Mouse (Mus musculus) ES-Bruce4 (cell line): ENCODE measurements at regions not wholly inside any gene's neighbourhood (a gene's known extent, or its start where the extent isn't known, plus 50 kb on each side); places are given as distances from the start of the nearest gene placed in this dataset.

Experiments used
- H3K27ac ChIP-seq: 2 replicates; pipeline ENCODE4 v1.5.1; 2012; ENCODE audit warnings: low read length, inconsistent platforms; ENCODE audit not compliant: insufficient read depth
- H3K27me3 ChIP-seq: 2 replicates; pipeline ENCODE4 v1.6.1; 2012; ENCODE audit warnings: mild to moderate bottlenecking, low read length, inconsistent platforms; ENCODE audit not compliant: control insufficient read depth, poor library complexity, insufficient read depth, severe bottlenecking
- H3K36me3 ChIP-seq: 2 replicates; pipeline ENCODE4 v1.6.1; 2012; ENCODE audit warnings: inconsistent platforms, mild to moderate bottlenecking, low read length, moderate library complexity; ENCODE audit not compliant: control insufficient read depth, poor library complexity, insufficient read depth, severe bottlenecking
- H3K4me1 ChIP-seq: one replicate; pipeline ENCODE4 v1.8.1; 2011; ENCODE audit warnings: low read length; ENCODE audit not compliant: control insufficient read depth, insufficient read depth
- H3K4me3 ChIP-seq: 2 replicates; pipeline ENCODE4 v1.5.1; 2011; ENCODE audit warnings: low read depth, mild to moderate bottlenecking, low read length
- H3K9ac ChIP-seq: 2 replicates; pipeline ENCODE4 v1.6.1; 2012; ENCODE audit warnings: low read depth, mild to moderate bottlenecking, inconsistent platforms; ENCODE audit not compliant: poor library complexity, severe bottlenecking
- H3K9me3 ChIP-seq: replicated peaks from 2 replicates; pipeline ENCODE4 v1.6.1; 2012; ENCODE audit warnings: mild to moderate bottlenecking, low read length, inconsistent platforms; ENCODE audit not compliant: control insufficient read depth, poor library complexity, insufficient read depth, severe bottlenecking
- CTCF ChIP-seq: IDR thresholded peaks from one replicate; pipeline ENCODE4 v1.8.1; 2011; ENCODE audit warnings: low read depth, low read length
- EP300 ChIP-seq: IDR thresholded peaks from 2 replicates; pipeline ENCODE4 v1.6.1; 2011; ENCODE audit warnings: low read depth, low read length; ENCODE audit not compliant: insufficient read depth
- POLR2A ChIP-seq: IDR thresholded peaks from one replicate; pipeline ENCODE4 v1.8.1; 2011; ENCODE audit warnings: low read length; ENCODE audit not compliant: insufficient read depth

DNA sequence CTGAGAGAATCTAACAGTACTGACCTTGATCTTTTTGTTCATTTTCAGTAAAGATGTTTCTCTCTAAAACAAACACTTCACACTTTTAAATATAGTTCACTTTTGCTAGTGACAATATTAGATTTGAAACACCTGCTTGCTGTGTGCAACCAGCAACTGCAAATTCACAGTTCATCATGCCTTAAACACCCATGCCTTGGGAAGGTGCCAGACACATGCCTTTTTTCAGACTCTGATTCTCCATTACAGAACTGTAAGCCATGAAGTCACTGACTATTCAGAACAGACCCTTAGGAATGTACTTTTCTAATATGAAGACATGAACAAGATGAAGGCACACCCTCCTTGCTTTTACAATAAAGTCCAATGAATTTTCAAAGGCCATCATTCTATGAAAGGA, 462.1 kb upstream of the Robo2 start:
- Histone ChIP-seq H3K36me3 (no peaks in the 10 kb centered on the region), H3K9ac (no peak overlapping the region), H3K4me3 (no peak overlapping the region), H3K27ac (no peak overlapping the region), H3K27me3 (no peaks in the 10 kb centered on the region), H3K4me1 (no peaks in the 10 kb centered on the region), H3K9me3 (no peaks in the 10 kb centered on the region)
- TF ChIP-seq EP300: no peak
- no peak for TF ChIP-seq POLR2A
- no peak for TF ChIP-seq CTCF

DNA sequence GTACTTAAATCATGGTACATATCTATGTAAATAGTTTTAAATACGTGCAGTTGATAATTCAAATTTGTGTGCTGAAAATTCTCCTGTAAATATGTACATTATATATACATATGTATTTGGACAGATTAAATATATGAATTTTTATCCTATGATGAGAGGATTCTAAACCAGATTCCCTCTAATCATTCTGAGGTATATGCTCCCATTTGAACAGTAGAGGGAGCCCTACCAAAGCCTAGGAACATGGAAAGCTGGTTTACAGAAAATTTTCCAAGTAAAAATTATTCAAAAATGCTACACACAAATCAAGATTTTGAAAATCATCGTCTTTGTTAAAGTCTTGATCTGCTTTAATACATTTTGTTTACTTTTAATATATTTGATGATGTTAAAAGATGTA, 446.1 kb upstream of the Robo2 start:
- Histone ChIP-seq H3K4me3 (no peak overlapping the region), H3K9me3 (no peaks in the 10 kb centered on the region), H3K9ac (no peak overlapping the region), H3K36me3 (no peaks in the 10 kb centered on the region), H3K27ac (no peak overlapping the region), H3K27me3 (no peaks in the 10 kb centered on the region), H3K4me1 (no peaks in the 10 kb centered on the region)
- peak; percentile 11 for TF ChIP-seq CTCF
- no peak for TF ChIP-seq POLR2A
- no peak for TF ChIP-seq EP300

DNA sequence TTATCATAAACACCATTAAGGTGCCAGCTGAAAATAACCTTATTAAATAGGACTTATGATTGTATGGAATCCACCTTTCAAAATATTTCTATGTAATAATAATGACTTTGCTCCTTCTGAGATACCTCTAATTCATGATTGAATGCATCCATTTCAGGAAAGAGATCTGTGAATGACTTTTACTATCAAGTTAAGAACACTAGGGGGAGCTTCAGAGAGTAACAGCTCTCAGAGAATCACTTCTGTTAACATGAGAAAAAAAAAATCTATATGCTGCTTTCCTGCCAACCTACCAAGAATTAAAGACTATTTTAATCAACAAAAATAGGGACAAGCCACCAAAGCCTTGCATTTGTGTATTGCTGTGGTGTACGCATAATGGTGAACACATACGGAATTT, 428.4 kb upstream of the Robo2 start:
- H3K36me3 ChIP-seq: no peaks in the 10 kb centered on the region
- no peak overlapping the region for H3K27ac ChIP-seq
- H3K27me3 ChIP-seq: no peaks in the 10 kb centered on the region
- no peak overlapping the region for H3K9ac ChIP-seq
- no peaks in the 10 kb centered on the region for H3K9me3 ChIP-seq
- no peaks in the 10 kb centered on the region for H3K4me1 ChIP-seq
- H3K4me3 ChIP-seq: no peak overlapping the region
- TF ChIP-seq EP300 (no peak), CTCF (no peak), POLR2A (no peak)

DNA sequence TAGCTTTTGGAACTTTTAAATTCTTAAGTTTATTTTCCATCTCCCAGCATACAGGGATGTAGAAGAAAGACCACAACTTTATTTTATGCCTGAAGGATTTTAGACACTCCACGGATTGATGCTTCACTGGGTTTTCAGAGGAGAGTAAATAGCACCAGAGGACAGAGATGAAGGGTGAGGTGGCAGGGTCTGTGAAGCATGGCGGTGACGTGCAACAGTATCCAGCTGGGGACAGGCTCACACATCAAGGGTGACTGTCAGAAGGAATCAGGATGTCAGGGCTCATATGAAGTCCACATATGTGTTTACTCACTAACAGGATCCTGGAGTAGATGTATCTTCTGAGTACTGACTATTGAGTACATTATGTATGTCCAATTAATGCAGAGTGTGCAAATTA, 402.8 kb upstream of the Robo2 start:
- Histone ChIP-seq H3K9me3 (no peaks in the 10 kb centered on the region), H3K4me3 (no peak overlapping the region), H3K4me1 (no peaks in the 10 kb centered on the region), H3K27ac (no peak overlapping the region), H3K36me3 (no peaks in the 10 kb centered on the region), H3K27me3 (no peaks in the 10 kb centered on the region), H3K9ac (no peak overlapping the region)
- no peak for TF ChIP-seq POLR2A
- no peak for TF ChIP-seq EP300
- no peak for TF ChIP-seq CTCF

DNA sequence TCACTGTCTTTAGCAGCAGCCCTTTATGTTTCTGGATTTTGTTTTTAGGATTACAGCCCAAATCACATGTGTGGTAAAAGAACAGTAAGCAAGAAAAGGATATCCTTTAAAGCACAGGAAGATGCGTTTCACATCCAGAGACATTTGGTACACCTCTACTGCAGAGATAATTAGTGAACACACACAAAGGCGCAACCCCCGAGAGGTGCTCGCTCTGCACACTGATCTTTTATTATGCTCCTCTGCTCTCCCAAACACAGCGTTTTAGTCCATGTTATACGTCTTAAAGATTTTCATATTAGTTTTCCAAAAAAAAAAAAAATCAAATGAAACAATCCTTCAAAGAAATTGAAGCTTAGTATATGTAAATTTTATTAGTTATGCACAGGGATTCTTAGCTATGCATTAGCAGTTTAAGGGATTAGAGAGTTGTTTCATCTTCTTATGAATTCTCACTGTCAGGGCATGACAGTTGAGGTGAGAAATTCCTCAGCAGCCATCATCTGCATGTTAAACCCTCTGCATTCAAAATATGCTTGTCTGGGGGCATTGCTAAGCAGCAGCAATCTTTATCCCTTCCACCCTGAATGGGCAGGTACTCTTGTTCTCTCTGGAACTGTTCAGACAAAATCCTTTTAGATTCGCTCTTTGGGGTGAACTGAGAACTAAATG, 397.7 kb upstream of the Robo2 start:
- H3K4me3 ChIP-seq: no peak overlapping the region

DNA sequence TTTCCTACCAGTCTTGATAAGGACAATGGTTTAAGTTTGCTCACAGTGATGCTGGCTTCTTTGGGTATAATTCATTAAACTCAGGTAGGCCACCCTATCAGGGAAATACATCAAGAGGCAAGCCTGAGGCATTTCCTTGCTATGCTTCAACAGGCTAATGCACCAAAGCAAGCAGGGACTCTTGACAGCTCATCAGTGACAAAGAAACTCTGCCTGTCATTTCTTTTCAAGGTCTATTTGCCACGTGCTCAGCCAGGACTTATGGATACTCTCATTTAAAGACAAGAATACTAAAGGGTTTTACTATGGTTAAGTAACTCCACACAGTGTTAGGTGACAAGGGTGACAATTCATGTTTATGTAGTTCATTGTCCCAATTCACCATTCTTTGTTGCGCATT, 395.1 kb upstream of the Robo2 start:
- Histone ChIP-seq H3K9ac (no peak overlapping the region), H3K4me3 (no peak overlapping the region), H3K27me3 (no peaks in the 10 kb centered on the region), H3K9me3 (no peaks in the 10 kb centered on the region), H3K4me1 (no peaks in the 10 kb centered on the region), H3K36me3 (no peaks in the 10 kb centered on the region), H3K27ac (no peak overlapping the region)
- TF ChIP-seq POLR2A: no peak
- no peak for TF ChIP-seq CTCF
- TF ChIP-seq EP300: no peak

More for the DNA sequence above, 397.7 kb upstream of the Robo2 start:
- Histone ChIP-seq H3K36me3 (no peaks in the 10 kb centered on the region), H3K9ac (no peak overlapping the region), H3K9me3 (no peaks in the 10 kb centered on the region), H3K27ac (no peak overlapping the region), H3K27me3 (no peaks in the 10 kb centered on the region), H3K4me1 (no peaks in the 10 kb centered on the region)
- TF ChIP-seq POLR2A (no peak), CTCF (no peak), EP300 (no peak)

DNA sequence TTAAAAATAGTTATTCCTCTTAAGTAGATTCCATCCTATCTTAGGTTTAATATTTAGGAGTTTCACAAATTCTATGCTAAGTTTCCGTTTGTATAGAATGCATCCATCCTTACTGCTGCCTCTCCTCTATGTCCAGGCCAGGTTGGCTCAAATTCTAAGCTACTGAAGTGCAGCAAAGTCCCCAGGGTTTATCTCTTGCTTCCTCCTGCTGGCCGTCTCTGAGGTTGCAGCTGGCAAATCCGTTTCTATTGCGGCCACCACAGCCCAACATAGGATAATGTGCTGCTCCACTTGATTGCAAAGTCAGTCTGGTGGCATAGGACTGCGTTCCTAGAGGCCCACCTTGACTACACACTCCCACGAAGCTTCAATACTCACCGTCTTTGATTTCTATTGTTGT, 389.7 kb upstream of the Robo2 start:
- TF ChIP-seq EP300 (no peak), CTCF (peak; percentile 61)
- no peaks in the 10 kb centered on the region for H3K27me3 ChIP-seq

More for the DNA sequence above, 389.7 kb upstream of the Robo2 start:
- no peak overlapping the region for H3K4me3 ChIP-seq
- no peaks in the 10 kb centered on the region for H3K4me1 ChIP-seq
- H3K9me3 ChIP-seq: no peaks in the 10 kb centered on the region
- no peak overlapping the region for H3K9ac ChIP-seq
- H3K36me3 ChIP-seq: no peaks in the 10 kb centered on the region
- H3K27ac ChIP-seq: no peak overlapping the region
